Mouse (Mus musculus) megakaryocyte-erythroid progenitor cell, adult 5 weeks (primary cell): ENCODE data around the gene Lcat. TPM values are rescaled to one million over a fixed set of nuclear protein-coding genes. Genes with fewer than 3 reads are reported as not detected.

ENCODE experiments used
- polyA plus RNA-seq: library from polyadenylated mRNA; stranded (reverse); fragments of >175 nt; gene quantifications from 2 replicates; pipeline ENCODE4 v1.2.3, GENCODE M21; 2012

Lcat gene
- polyA plus RNA-seq: 0.78 and 0.79 TPM in 2 replicates

DNA sequence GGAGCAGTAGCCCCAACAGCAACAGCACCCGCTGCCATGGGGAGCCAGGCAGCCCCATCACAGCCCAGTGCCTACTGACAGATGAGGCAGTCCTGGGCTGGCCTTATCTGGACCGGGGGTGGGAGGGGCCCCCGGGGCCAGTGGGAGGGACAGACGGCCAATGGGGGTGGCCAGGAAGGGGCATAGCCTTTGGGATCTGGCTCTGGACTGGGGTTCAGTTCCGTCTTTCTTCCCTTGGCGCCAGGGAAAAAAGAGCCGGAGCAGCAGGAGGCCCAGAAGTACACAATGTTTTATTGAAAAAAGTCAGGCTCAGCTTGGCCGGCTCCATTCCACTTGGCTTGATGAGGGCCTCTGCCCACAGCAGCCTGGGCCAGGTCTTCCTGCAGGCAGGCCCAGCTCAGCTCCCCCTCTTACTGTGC lies at the start of gene Lcat:
TSS of gene Lcat (minus strand) at position 62 of the 419 bp plus-strand sequence.

DNA sequence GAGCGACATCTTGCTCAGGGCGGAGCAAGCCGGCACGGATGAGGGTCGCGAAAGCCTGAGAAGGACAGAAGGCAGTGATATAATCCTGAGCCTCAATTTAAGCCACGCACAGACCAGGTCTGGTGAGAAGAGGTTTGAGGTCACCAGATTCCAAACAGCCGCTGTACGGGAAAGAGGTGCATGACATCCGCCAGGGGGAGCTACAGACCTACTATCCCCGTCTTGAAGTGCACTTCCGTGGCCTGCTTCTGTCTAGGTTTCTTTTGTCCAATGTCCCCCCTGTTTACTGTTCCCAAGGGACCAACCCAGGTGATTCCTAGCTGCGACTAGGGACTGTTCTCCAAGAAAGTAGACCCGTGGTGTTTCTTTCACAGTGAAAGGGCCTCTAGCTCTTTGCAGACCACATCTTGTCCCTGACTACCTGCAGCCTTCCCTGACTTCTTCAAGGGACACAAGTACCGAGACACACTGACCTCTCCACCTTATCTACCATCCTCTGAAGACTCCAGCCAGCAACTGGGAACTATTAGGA lies 47.7 kb upstream of the Lcat start, which contains the start of gene Dus2:
TSS of gene Dus2 (plus strand) at position 482 of the 532 bp plus-strand sequence.

DNA sequence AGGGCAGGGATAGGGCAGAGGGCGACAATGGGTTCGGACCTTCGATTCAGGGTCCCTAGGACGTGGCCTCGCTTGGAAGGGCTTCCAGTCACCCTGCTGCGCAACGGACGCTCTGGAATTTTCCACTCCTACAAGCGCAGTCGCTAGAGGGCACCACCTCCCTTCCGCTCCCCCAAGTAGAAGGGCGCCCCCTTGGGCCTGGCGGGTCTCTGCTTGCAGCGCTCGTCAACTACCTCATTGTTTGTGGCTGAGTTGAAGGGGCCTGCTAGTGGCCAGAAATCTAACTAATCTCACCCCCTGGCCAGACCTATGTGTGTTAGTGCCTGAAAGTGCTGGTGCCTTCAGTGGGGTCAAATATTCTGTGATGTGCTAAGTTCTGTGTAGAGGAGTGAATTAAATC lies 36.1 kb upstream of the Lcat start, which contains the start of gene Dpep3:
TSS of gene Dpep3 (minus strand) at position 105 of the 400 bp plus-strand sequence.

DNA sequence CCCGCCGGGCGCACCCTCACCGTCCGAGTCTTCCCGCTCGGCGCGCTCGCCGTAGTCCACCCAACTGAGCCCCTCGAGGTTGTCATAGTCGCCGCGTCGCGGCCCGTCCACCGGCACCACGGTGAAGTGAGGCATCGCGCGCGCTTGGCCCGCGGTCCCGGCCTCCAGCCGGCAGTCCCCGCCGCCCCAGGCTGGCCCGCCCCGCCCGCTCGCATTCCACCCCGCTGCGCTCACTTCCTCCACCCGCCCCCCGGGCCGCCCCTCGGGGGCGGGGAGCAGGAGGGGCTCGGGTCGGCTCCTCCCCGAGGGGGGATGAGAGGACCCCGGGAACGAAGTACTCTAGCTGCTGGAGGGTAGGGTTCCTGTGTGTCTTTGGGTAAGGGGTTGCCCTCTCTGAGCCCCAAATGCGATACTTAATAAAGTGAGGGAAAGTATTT lies 22.7 kb upstream of the Lcat start, which contains the start of gene Slc12a4:
TSS of gene Slc12a4 (minus strand) at position 193 of the 437 bp plus-strand sequence.

DNA sequence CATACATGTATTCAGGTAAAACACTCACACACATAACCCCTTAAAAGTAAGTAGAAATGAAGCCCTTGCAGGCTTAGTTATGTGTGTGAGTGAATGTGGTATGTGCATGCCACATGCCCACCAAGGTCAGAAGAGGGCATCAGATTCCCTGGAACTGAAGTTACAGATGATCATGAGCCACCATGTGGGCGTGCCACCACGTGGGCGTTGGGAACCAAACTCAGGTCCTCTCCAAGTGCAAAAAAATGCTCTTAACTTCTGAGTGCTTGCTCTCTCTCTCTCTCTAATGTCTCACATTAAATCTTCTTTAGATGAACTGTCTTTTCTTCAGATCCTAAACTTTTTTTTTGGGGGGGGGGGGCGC lies 4.9 kb downstream of the Lcat start, which contains the start of gene Psmb10:
TSS of gene Psmb10 (minus strand) at position 139 of the 364 bp plus-strand sequence.

DNA sequence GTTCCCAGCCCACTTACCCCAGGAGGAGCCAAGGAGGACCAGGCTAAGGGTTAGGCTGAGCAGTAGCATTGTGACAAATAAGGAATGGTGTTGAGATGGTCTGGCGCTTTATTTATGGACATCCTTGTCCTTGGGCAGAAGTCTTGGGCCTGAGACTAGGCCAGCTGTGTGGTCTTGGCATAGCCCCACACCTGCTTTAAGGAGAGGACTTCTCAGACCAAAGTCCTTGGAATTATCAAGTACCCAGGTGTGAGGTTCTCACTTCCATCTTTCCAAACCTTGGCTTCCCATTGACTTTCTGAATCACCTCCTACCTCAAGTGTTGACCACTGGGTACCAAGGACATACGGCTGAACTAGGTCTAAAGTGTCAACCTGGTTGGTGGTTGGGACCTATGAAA lies 9.4 kb downstream of the Lcat start, which contains the start of gene Ctrl:
TSS of gene Ctrl (minus strand) at position 101 of the 400 bp plus-strand sequence.

DNA sequence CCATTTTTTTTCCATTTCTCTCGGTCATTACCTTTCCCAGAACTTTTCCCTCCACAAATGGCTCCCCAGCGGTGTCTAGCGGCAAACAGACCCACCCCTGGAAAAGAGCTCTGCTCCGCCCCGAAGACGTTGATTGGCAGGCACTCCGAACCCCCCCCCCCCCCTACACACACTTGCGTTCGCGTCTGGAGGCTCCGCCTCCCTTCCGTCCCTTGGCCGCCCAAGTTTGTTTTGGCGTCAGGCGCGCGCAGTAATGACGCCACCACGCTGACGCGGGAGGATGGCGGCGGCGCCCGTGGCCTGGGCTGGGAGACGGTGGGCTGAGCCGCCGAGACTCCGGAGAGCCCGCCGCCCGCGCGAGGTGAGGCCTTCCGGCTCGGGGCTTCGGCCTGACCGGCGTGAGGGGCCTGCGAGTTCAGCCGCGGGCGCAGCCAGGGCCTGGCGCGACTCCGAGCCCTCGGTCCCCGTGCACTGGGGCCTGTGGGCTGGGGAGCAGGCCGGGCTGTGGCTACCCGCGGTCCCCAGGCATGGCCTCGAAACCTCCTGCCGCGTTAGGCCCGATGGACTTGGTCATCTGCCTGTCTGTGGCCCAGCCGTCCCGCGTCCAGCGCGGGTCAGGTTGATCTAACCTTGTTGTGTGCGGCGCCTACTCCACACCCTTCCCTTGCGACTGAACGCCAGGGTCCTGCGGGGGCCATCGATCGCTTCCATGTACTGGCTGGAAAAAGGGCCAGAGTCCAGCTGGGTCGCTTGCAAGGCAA lies 42.8 kb downstream of the Lcat start, which contains the start of gene Pskh1:
TSS of gene Pskh1 (plus strand) at position 262 of the 761 bp plus-strand sequence.

DNA sequence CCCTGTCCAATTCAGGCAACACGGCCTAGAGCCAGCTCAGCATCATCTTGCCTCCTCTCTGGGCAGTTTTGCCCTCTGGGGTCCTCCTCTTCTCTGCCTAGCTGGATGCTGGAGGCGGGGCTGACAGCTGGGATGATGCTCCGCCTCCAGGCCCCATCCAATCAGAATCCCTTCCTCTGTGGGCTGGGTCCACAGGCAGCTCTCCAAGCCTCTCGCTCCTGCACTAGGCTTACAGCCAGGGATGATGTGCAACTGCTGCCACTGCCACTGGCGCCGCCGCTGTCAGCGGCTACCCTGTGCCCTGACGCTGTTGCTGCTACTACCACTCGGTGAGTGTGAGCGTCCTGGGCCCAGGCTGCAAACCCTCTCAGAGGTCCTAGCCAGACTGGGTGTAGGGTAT lies 49.8 kb downstream of the Lcat start, which contains the start of gene Nrn1l:
TSS of gene Nrn1l (plus strand) at position 229 of the 400 bp plus-strand sequence.

Other genes starting within 250 kb of the Lcat start
- gene Acd, start 242.3 kb downstream of the Lcat start, polyA plus RNA-seq: 54.3 and 56.0 TPM in 2 replicates
- 4.3 and 6.8 TPM in 2 replicates for gene Pard6a, start 242.2 kb downstream of the Lcat start, polyA plus RNA-seq
- gene 4933405L10Rik, start 235.7 kb downstream of the Lcat start, polyA plus RNA-seq: not detected in 2 replicates
- 52.5 and 60.2 TPM in 2 replicates for gene Enkd1, start 235.2 kb downstream of the Lcat start, polyA plus RNA-seq
- gene Gfod2, start 184.7 kb downstream of the Lcat start, polyA plus RNA-seq: 4.4 and 5.4 TPM in 2 replicates
- gene Ranbp10, start 116.0 kb downstream of the Lcat start, polyA plus RNA-seq: 18.8 and 21.4 TPM in 2 replicates
- gene Tsnaxip1, start 115.7 kb downstream of the Lcat start, polyA plus RNA-seq: not detected in 2 replicates
- gene Cenpt, start 90.1 kb downstream of the Lcat start, polyA plus RNA-seq: 19.2 and 20.7 TPM in 2 replicates
- 26.9 and 29.1 TPM in 2 replicates for gene Thap11, start 88.2 kb downstream of the Lcat start, polyA plus RNA-seq
- gene Nutf2, start 82.8 kb downstream of the Lcat start, polyA plus RNA-seq: 152 and 172 TPM in 2 replicates
- 20.8 and 31.4 TPM in 2 replicates for gene Edc4, start 62.5 kb downstream of the Lcat start, polyA plus RNA-seq
- 1.1 and 2.7 TPM in 2 replicates for gene Nrn1l, start 49.8 kb downstream of the Lcat start, polyA plus RNA-seq
- 11.2 and 12.3 TPM in 2 replicates for gene Pskh1, start 42.9 kb downstream of the Lcat start, polyA plus RNA-seq
- 0.23 and 0.56 TPM in 2 replicates for gene Ctrl, start 9.5 kb downstream of the Lcat start, polyA plus RNA-seq
- 590 and 652 TPM in 2 replicates for gene Psmb10, start 4.9 kb downstream of the Lcat start, polyA plus RNA-seq
- gene Slc12a4, start 22.7 kb upstream of the Lcat start, polyA plus RNA-seq: 10.0 and 12.7 TPM in 2 replicates
- not detected in 2 replicates for gene Dpep3, start 36.0 kb upstream of the Lcat start, polyA plus RNA-seq
- 3.3 and 4.1 TPM in 2 replicates for gene Dus2, start 48.0 kb upstream of the Lcat start, polyA plus RNA-seq
- not detected in 2 replicates for gene Dpep2nb, start 62.6 kb upstream of the Lcat start, polyA plus RNA-seq
- 25.8 and 27.4 TPM in 2 replicates for gene Ddx28, start 68.5 kb upstream of the Lcat start, polyA plus RNA-seq
- 11.1 and 13.5 TPM in 2 replicates for gene Nfatc3, start 115.5 kb upstream of the Lcat start, polyA plus RNA-seq
- 0.71 and 3.2 TPM in 2 replicates for gene Esrp2, start 193.6 kb upstream of the Lcat start, polyA plus RNA-seq
- gene Pla2g15, start 207.0 kb upstream of the Lcat start, polyA plus RNA-seq: 11.0 and 14.7 TPM in 2 replicates
- gene Slc7a6, start 225.5 kb upstream of the Lcat start, polyA plus RNA-seq: 11.6 and 15.8 TPM in 2 replicates